Mouse (Mus musculus): Measurements from ENCODE around the gene Phkg1.

GRCm38 (mm10) chr5:129875098-129875497 is 23.3 kb downstream of the Phkg1 start:
- TF ChIP-seq POLR2A (IDR thresholded peaks at IDR 0.05; ENCODE audit: low read depth, low read length) = no peak
- no peak for TF ChIP-seq CTCF (IDR thresholded peaks at IDR 0.05; ENCODE audit: extremely low read depth, insufficient read length, insufficient replicate concordance, low read depth, low read length)
